Mouse (Mus musculus) adrenal gland, postnatal 25 days (tissue): ENCODE measurements at regions not wholly inside any gene's neighbourhood (a gene's known extent, or its start where the extent isn't known, plus 50 kb on each side); places are given as distances from the start of the nearest gene placed in this dataset.

Experiments
- DNase-seq: peaks from one replicate; pipeline ENCODE4 v3.0.0; 2021; ENCODE audit warnings: mixed read lengths

DNA sequence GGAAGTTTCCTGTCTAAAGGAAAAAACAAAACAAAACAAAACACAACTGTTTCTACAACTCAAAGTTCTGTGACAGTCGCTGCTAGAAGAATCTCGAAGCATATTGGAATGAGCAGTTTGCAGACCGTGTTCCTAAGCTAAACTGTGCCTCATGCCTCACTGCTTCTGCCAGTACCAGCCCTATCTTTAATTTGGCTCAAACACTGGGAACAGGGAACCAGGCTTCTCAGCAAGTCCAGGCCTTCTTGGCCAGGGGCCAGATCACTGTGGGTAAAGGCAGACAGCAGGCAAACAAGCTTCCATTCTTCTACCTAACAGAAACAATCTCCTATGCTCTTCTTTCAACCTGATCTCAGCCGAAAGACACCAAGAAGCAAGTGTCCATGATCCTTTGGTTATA is 56.5 kb downstream of the Tmsb4x start:
- DNase-seq: peak; percentile 40

GRCm38 (mm10) chrX:167151341-167151740 is 57.8 kb downstream of the Tmsb4x start:
- DNase-seq: no peak

- no peak for DNase-seq
Measured at GRCm38 (mm10) chrX:167149400-167149799, 59.7 kb downstream of the Tmsb4x start.

DNA sequence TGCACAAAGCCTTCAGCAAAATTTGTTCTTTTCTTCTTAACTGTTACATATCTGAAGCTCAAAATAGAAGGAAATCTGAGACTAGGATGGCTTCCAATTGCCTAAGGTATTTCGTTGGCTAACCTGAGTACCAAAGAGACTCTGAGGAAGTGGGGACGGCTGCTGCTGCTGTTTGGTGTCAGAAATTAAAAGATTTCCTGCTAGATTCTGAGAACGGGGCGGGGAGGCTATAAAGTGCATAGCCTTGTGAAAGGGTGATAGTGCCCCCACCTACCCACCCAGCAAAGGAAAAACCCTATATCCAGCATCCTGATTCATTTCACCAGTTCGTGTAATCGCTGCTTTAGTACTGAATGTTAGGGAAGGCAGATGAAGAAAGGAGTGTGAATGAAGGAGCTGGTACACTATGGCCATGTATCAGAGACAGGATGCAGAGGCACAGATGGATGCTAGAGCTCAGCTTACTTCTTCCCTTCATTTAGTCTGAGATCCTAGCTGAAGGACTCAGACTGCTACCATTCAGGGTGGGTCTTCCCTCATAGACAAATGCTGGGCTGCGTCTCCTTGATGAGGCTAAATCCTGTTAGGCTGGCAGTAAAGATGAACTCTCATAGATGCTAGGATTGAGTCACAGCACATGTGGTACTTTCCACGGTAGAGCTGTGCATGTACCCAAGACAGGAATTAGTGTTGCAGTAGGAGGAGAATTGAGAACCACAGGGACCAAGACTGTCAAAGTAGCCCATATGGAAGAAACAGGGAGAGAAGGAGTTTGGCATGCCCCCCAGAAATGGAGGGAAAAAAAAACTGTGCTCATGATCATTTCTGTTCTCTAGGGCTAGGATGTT is 62.4 kb downstream of the Tmsb4x start:
- no peak for DNase-seq

DNA sequence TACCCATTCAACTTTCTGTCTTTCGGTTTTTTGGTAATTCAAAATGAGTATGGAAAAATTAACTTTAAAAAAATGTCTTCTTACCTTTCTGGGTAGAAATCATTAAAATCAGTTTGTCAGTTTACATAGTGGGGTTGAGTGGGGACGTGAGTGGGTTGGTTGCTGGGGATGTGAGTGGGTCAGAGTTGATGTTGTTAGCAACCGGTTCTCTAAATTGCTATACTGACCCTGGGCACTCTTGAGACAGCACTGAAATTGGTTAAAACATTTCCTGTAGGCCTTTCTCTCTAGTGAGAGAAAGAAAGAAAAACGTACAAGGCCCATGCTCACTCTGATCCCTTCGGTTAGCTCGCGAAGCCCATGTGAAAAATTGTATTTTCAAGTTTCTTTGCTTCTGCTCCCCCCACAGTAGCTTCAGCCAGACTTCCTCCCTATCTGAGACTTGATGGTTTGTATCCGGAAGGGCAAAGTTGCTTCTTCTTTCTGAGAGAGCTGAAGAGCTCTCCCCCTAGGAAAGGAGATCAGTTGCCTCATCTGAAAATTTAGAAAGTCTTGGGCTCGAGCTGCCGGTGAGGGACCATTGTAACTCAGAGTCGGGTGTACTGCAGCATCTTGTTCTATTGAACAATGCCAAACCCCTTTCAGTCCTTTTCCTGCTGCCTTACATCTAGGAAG is 63.5 kb downstream of the Tmsb4x start:
- no peak for DNase-seq

- no peak for DNase-seq
Measured at GRCm38 (mm10) chrX:167139110-167139509, 70.0 kb downstream of the Tmsb4x start.

- no peak for DNase-seq
Measured at GRCm38 (mm10) chrX:167134250-167134649, 74.9 kb downstream of the Tmsb4x start.

GRCm38 (mm10) chrX:167132989-167133395 is 76.1 kb downstream of the Tmsb4x start:
- DNase-seq: no peak

- no peak for DNase-seq
Measured at GRCm38 (mm10) chrX:167131317-167131716, 77.8 kb downstream of the Tmsb4x start.

DNA sequence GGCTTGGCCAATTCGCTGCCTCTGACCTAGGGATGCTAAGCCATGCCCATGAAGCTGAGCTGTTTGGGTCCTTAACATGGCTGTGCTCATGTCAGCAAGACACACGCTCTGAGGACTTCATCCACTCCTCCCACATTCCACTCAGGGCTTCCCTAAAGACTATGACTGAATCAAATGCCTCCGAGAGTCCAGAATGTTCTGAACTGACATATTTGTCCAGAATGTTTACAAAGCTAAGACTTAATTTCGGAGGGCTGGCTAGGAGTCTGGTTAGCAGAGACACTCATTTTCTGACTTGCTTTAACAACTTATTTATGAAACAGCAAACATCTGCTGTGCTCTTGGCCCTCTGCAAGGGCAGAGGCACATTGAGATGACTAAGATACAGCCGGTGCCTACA is 78.5 kb downstream of the Tmsb4x start:
- no peak for DNase-seq

- no peak for DNase-seq
Measured at GRCm38 (mm10) chrX:167119288-167119687, 89.8 kb downstream of the Tmsb4x start.

DNA sequence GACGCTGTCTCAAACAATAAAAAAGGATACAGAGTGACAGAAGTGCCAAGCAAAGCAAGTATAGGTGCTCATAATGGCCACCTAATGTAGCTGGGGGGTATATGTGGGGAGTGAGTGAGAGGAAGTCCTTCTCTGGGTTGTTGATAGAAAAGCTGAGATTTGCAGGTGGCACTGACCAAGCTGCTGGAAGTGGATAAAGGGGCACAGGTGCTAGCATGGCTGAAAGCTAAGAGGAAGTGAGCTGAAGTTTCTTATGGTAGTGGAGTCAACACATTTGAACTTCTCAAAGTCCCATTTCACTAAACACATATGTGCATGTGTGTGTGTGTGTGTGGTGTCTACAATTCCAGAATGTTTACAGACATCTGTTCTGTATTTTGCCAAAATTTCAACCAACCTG is 94.0 kb downstream of the Tmsb4x start:
- no peak for DNase-seq

DNA sequence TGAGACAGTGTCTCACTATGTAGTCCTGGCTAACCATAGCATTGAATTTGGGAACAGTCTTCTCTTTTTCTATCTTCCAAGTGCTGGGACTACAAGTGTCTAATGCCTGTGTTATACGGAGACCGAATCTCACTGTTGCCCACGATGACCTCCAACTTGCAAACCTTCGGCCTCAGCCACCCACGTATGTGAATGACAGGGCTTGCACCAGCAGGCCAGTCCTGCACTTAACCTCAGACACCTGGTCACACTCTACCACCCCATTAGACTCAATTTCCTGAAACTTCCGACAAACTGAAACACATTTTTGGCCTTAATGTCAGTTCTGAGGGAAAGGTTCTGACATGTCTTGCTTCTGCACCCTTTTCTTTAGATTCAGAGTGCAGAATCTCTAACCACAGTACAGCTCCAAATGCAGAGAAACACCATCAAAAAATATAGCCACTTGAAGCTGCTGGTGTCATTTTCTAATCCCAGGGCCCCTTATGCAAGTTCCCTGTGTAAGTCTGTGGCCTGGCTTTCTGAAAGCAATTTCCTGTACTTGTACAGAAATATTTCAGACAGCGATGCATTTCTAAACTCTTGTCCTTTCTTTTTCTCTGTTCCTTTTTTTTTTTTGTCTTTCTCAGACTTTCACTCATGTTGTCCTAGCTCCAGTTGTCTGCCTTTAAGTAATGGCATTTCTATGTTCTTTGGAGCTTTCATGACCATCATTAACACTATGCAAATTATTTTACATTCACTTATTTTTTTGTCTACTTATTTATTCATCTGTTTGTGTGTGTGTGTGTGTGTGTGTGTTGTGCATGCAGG is 97.8 kb downstream of the Tmsb4x start:
- no peak for DNase-seq

DNA sequence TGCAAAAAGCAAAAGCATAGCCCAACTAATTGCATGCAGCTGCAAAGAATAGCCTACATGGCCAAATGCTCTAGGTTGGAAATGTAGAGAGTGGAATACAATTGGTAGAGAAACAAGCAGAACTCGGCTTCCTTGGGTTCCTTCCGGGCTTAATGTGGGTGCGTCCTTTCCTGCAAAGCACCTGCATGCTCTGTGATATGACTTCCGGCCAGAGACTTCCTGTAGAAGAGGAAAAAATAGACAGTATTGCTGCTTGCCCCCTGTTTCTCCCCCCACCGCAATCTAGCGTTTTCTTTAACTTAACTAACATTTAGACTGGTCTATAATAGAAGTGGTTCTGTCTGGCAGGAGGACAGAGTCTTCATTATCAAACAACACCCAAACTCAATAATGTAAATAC is 100.8 kb downstream of the Tmsb4x start:
- DNase-seq: no peak

GRCm38 (mm10) chrX:167107469-167107868 is 101.6 kb downstream of the Tmsb4x start:
- DNase-seq: no peak

GRCm38 (mm10) chrX:167105931-167106417 is 103.1 kb downstream of the Tmsb4x start:
- no peak for DNase-seq

DNA sequence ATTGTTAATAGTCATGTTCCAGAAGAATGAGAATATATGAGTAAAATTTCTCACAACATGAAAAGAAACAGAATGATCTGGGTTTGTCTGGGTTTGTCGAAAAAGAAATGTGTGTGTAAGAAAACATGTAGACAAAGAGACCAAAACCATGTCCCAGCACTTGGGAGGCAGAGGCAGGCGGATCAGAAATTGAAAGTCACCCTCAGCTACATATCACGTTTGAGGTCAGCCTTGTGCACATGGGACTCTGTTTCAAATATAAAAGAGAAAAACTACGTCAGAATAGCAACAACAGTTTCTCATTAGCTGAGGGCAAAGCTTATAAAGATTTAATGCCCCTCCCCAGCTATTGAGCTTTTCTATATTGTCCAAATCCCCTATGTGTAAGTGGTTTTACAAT is 103.8 kb downstream of the Tmsb4x start:
- no peak for DNase-seq

DNA sequence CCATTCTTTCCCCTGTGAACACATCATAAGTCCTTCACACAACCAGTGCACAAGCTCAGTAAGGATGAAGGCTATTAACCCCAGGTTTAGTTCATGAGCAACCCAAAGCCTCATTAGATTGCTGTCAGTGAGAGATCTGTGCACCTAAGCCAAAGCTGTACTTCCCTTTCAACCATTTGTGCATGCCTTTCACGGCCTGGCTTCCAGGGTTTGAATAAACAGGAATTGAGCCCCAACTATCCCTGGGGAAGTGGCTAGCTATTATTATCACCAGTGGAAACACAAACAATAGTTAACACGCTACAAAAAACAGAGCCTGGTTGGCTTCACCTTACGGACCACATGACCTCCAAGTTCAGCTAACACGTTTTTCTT is 104.9 kb downstream of the Tmsb4x start:
- DNase-seq: no peak

- DNase-seq: no peak
Measured at GRCm38 (mm10) chrX:167103501-167104246, 105.4 kb downstream of the Tmsb4x start.

DNA sequence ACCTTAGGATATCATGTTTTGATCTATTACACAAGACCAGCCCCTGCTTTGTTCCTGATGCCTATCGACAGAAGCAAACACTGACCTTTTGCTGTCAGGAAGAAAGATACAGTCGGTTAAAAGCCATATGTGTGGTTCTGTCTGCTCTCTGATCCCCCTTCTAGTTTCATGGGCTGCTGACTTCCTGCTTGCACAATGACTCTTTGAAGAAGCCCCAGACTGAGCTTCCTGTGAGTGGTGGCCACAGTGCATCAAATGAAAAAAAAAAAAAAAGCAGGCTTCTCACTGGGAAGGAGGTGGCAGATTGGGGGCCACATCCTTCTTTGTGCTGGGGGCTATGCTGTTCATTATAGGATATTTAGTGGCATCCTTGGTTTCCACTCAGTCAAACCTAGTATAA is 107.2 kb downstream of the Tmsb4x start:
- no peak for DNase-seq

DNA sequence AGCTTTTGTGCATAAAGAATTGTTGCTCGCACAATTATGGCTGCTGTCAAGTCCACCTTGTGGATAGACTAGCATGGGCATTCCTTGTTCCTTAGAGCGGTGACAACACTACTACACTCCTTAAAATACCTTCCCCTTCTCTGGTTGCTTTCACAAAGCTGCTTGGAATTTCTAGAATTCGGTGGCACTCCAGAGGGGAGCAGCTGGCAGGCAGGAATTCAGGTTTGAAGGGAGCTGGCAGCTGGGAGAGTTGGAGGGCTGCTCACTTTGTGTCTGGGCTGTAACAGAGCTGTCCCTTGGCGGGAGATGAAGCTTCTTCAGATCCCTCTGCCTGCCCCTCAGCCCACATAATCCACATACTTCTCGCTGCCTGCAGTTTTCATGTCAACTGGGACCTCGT is 109.7 kb downstream of the Tmsb4x start:
- no peak for DNase-seq

GRCm38 (mm10) chrX:167098914-167099313 is 110.2 kb downstream of the Tmsb4x start:
- no peak for DNase-seq
